Mouse (Mus musculus) heart, embryonic 16.5 days (tissue): ENCODE data around the gene Tmem50b. TPM values are rescaled to one million over a fixed set of nuclear protein-coding genes. Genes with fewer than 3 reads are reported as not detected.

Source experiments
- ATAC-seq: fragments of 200-750 bp; cut with Nextera tagmentation; replicated peaks from 2 replicates; pipeline ENCODE4 v1.8.0; 2017; ENCODE audit warnings: moderate number of reproducible peaks; ENCODE audit not compliant: insufficient read depth, low FRiP score; ENCODE audit errors: extremely low read depth
- H3K27ac ChIP-seq: fragments of 300-500 bp; sonication (generic); 2 replicates; pipeline ENCODE4 v1.5.1; 2014; ENCODE audit warnings: mild to moderate bottlenecking, low read length, control low read depth, moderate library complexity
- H3K27me3 ChIP-seq: fragments of 300-500 bp; sonication (generic); 2 replicates; pipeline ENCODE4 v1.6.1; 2014; ENCODE audit warnings: low read length, mixed read lengths; ENCODE audit not compliant: control insufficient read depth, insufficient read depth
- H3K36me3 ChIP-seq: fragments of 300-500 bp; sonication (generic); 2 replicates; pipeline ENCODE4 v1.6.1; 2014; ENCODE audit not compliant: control insufficient read depth, insufficient read depth
- H3K4me1 ChIP-seq: fragments of 300-500 bp; sonication (generic); 2 replicates; pipeline ENCODE4 v1.6.1; 2014; ENCODE audit warnings: low read length, mixed read lengths; ENCODE audit not compliant: control insufficient read depth, insufficient read depth
- H3K4me2 ChIP-seq: fragments of 300-500 bp; sonication (generic); 2 replicates; pipeline ENCODE4 v1.6.1; 2014; ENCODE audit warnings: low read depth, mild to moderate bottlenecking, control low read depth, low read length
- H3K4me3 ChIP-seq: fragments of 300-500 bp; sonication (generic); 2 replicates; pipeline ENCODE4 v1.5.1; 2014; ENCODE audit warnings: mild to moderate bottlenecking, control low read depth, low read length
- H3K9ac ChIP-seq: fragments of 300-500 bp; sonication (generic); 2 replicates; pipeline ENCODE4 v1.6.1; 2014; ENCODE audit warnings: low read length, control low read depth
- H3K9me3 ChIP-seq: fragments of 300-500 bp; sonication (generic); replicated peaks from 2 replicates; pipeline ENCODE4 v1.6.1; 2016; ENCODE audit warnings: low read length; ENCODE audit not compliant: control insufficient read depth
- WGBS: fragments of 180-500 bp; shearing (Covaris S2); extraction: QIAGEN DNeasy Blood & Tissue Kit; methylation state at CpG from one replicate; pipeline ENCODE4 v1.1.7; 2014; 5-methylcytosine and 5-hydroxymethylcytosine counted together
- polyA plus RNA-seq: library from polyadenylated mRNA; unstranded; fragments of >200 nt; fragmentation: Nextera tagmentation; extraction: Ambion mirVana; gene quantifications from 2 replicates; pipeline ENCODE4 v1.2.1, GENCODE M21; 2015

Gene Tmem50b
- polyA plus RNA-seq, 1 experiment from 2014 or later = 74.5 TPM

DNA sequence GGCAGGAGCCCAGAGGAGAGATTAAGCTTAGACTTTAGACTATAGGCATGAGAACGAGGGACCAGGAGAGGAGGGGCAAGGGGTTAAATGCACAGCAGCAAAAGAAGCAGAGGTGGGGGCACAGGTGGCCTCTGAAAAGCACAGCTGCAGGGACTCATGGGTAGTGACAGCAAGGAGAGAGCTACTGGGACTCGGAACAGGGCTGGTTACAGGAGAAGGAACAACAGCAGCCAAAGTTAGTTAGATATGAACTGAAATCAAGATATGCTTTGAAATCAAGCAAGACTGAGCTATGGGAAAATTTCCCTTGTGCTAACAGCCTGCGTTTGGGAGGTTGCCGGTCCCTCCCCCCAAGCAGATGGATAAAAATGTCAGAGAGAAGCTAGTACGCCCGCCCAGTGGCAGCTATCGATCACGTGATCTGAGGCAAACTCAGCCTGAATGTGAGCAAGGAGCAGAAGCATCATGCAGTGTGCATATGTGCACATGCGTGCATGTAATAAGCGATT lies 56.0 kb downstream of the Tmem50b start:
- H3K27ac ChIP-seq = peak overlapping the region; percentile 69
- WGBS = 31% methylated on average over 10 of the region's 10 CpGs
- no peak overlapping the region for H3K4me3 ChIP-seq
- H3K36me3 ChIP-seq = no peaks in the 10 kb centered on the region
- peak overlapping the region; percentile 20; the same call in 1 of the 2 replicates for H3K9ac ChIP-seq
- ATAC-seq = peak; percentile 38; the same call in 1 of the 2 replicates
- no peaks in the 10 kb centered on the region for H3K9me3 ChIP-seq
- H3K4me2 ChIP-seq = peak overlapping the region; percentile 44
- peaks cover 47% of the 10 kb centered on the region for H3K4me1 ChIP-seq
- H3K27me3 ChIP-seq = no peaks in the 10 kb centered on the region

DNA sequence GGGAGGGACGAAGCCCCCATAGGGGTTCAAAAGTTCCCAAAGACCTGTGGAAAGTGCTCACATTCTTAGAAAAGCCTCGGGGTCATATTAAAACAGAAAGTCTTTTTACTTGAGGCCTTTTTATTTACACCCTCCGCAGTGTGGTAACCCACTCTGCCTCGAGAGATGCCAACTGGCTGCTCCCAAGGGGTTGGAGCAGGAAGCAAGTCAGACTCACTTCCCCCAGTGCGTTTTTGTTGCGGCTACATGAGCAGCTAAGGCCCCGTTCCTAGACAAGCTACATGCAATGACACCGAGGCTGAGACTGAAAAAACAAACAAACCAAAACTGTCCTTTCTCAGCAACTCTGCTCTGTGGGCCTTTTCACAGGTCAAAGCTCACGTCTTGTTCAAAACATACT lies 59.1 kb downstream of the Tmem50b start:
- Histone ChIP-seq H3K27ac (peak overlapping the region; percentile 73), H3K4me1 (peaks cover 37% of the 10 kb centered on the region), H3K36me3 (no peaks in the 10 kb centered on the region), H3K27me3 (no peaks in the 10 kb centered on the region), H3K9me3 (no peaks in the 10 kb centered on the region), H3K4me3 (no peak overlapping the region), H3K9ac (0 out of 2 replicates have a peak overlapping the region, but pooled peaks have one; percentile 23), H3K4me2 (no peak overlapping the region)
- WGBS = 44% methylated on average over 9 of the region's 9 CpGs
- no peak for ATAC-seq

DNA sequence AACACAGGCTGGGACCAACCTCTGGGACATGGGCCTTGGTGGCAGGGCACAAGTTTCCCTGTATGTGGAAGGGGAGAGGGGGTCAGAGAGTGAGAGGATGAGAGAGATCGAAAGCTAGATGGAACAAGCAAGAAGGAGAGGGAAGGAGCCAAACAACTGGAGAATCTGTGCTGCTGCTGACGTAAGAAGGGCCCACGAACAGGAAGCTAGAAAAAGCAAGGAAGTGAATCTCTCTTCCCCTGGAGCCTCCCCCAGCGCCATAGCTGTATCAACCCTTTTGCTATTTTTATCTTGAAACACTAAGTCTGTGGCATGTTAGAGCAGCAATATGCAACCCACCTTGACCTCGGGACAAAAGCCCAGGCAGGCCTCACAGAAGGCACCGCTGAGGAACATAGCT lies 59.5 kb downstream of the Tmem50b start:
- 24% methylated on average over 6 of the region's 6 CpGs for WGBS
- Histone ChIP-seq H3K4me2 (no peak overlapping the region), H3K9ac (0 out of 2 replicates have a peak overlapping the region, but pooled peaks have one; percentile 23), H3K36me3 (no peaks in the 10 kb centered on the region), H3K27ac (peak overlapping the region; percentile 73), H3K9me3 (no peaks in the 10 kb centered on the region), H3K4me3 (no peak overlapping the region), H3K4me1 (peaks cover 41% of the 10 kb centered on the region), H3K27me3 (no peaks in the 10 kb centered on the region)
- ATAC-seq = no peak

GRCm38 (mm10) chr16:91537065-91537464 lies 60.5 kb downstream of the Tmem50b start:
- peaks cover 51% of the 10 kb centered on the region for H3K4me1 ChIP-seq
- no peak overlapping the region for H3K27ac ChIP-seq
- no peak overlapping the region for H3K4me3 ChIP-seq

GRCm38 (mm10) chr16:91536372-91536771 lies 61.2 kb downstream of the Tmem50b start:
- peaks cover 46% of the 10 kb centered on the region for H3K4me1 ChIP-seq
- no peak overlapping the region for H3K9ac ChIP-seq
- H3K27me3 ChIP-seq = no peaks in the 10 kb centered on the region
- H3K27ac ChIP-seq = no peak overlapping the region
- no peaks in the 10 kb centered on the region for H3K9me3 ChIP-seq
- ATAC-seq = no peak
- H3K4me2 ChIP-seq = no peak overlapping the region
- H3K4me3 ChIP-seq = no peak overlapping the region
- no peaks in the 10 kb centered on the region for H3K36me3 ChIP-seq
- 91% methylated on average over 6 of the region's 6 CpGs for WGBS

More at GRCm38 (mm10) chr16:91537065-91537464, 60.5 kb downstream of the Tmem50b start:
- WGBS = 58% methylated on average over 3 of the region's 3 CpGs
- Histone ChIP-seq H3K27me3 (no peaks in the 10 kb centered on the region), H3K9me3 (no peaks in the 10 kb centered on the region), H3K4me2 (no peak overlapping the region), H3K9ac (no peak overlapping the region), H3K36me3 (no peaks in the 10 kb centered on the region)
- no peak for ATAC-seq

DNA sequence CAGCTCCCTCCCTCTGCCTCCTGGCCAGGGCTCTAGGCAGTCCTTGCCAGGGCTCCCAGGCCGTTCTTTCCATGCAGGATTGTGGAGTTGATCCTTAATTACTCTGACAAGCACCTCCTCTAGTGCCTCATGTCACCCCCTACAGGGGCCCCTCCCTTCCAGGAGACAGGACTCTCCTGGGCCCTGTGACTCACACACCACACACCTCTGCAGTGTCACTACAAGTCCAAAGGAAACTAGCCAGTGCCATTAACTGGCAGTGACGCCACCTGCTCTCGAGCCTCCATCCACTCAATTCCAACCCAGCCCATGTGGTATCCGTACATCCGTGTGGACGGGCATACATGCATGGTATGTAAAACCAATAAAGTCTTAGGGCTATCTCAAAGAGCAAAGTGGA lies 62.7 kb downstream of the Tmem50b start:
- no peak overlapping the region for H3K4me2 ChIP-seq
- WGBS = 67% methylated on average over 6 of the region's 6 CpGs
- H3K9me3 ChIP-seq = no peaks in the 10 kb centered on the region
- H3K4me3 ChIP-seq = no peak overlapping the region
- no peaks in the 10 kb centered on the region for H3K36me3 ChIP-seq
- no peak overlapping the region for H3K27ac ChIP-seq
- H3K27me3 ChIP-seq = no peaks in the 10 kb centered on the region
- no peak overlapping the region for H3K9ac ChIP-seq
- no peak for ATAC-seq
- H3K4me1 ChIP-seq = peaks cover 48% of the 10 kb centered on the region

DNA sequence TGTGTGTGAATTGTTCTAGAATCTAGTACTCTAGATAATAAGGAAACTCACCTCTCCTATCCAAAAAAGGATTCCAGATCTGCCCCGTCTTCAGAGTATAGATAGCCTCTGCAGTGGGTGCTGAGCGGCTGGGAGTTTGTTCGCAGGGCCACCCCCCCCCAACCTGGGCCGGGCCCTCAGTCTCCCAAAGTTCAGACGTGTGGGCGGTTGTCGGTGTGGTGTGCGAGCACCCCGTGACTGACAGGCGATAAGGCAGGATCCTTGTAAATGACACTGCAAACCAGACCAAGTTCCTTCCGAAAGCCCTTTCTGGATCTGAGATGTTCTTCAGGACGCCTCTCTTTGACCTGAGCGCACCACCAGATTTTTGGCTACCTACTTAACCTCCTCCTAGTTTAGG lies 63.1 kb downstream of the Tmem50b start:
- Histone ChIP-seq H3K36me3 (no peaks in the 10 kb centered on the region), H3K4me3 (no peak overlapping the region), H3K9ac (no peak overlapping the region), H3K9me3 (no peaks in the 10 kb centered on the region), H3K4me1 (peaks cover 48% of the 10 kb centered on the region), H3K4me2 (no peak overlapping the region), H3K27ac (no peak overlapping the region), H3K27me3 (no peaks in the 10 kb centered on the region)
- ATAC-seq = no peak
- 48% methylated on average over 13 of the region's 13 CpGs for WGBS

- Histone ChIP-seq H3K4me1 (peaks cover 43% of the 10 kb centered on the region), H3K4me3 (no peak overlapping the region), H3K9me3 (no peaks in the 10 kb centered on the region), H3K4me2 (peak overlapping the region; percentile 33), H3K36me3 (no peaks in the 10 kb centered on the region), H3K9ac (peak overlapping the region; percentile 38), H3K27ac (peak overlapping the region; percentile 39), H3K27me3 (no peaks in the 10 kb centered on the region)
- WGBS = 34% methylated on average over 23 of the region's 23 CpGs
- ATAC-seq = no peak
These were observed 64.3 kb downstream of the Tmem50b start for GRCm38 (mm10) chr16:91533097-91534001.

- no peaks in the 10 kb centered on the region for H3K36me3 ChIP-seq
- peak overlapping the region; percentile 59 for H3K9ac ChIP-seq
- H3K4me3 ChIP-seq = no peak overlapping the region
- peak overlapping the region; percentile 91 for H3K27ac ChIP-seq
- ATAC-seq = no peak
- H3K27me3 ChIP-seq = no peaks in the 10 kb centered on the region
- WGBS = 56% methylated on average over 2 of the region's 2 CpGs
- H3K9me3 ChIP-seq = no peaks in the 10 kb centered on the region
- peaks cover 42% of the 10 kb centered on the region for H3K4me1 ChIP-seq
- peak overlapping the region; percentile 49 for H3K4me2 ChIP-seq
These were observed 65.2 kb downstream of the Tmem50b start for GRCm38 (mm10) chr16:91532429-91532828.
